Mouse (Mus musculus): ENCODE data around the gene Fam210b.

Fam210b gene

DNA sequence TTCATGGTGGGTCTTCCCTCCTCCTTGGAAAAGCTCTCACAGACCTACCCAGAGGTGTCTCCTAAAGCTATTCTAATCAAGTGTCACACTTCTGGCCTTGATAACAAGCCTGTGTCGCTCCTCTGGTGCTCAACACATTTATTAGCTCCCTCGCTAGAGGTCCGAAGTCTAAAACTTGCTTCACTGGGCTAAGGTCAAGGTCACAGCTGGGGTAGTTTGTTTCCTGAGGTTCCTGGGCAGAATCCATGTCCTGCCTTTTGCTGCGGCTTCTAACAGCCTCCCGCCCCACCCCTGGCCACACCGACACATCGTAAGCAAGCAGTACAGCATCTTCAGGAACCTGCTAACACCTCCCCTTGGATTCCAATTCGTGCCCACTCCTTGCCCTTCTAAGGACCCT lies 5.4 kb downstream of the Fam210b start:
- DNase-seq (ENCODE audit: low spot score): no peak

- DNase-seq (ENCODE audit: low spot score): no peak
Measured at GRCm38 (mm10) chr2:172353218-172353617, 7.9 kb downstream of the Fam210b start.

DNA sequence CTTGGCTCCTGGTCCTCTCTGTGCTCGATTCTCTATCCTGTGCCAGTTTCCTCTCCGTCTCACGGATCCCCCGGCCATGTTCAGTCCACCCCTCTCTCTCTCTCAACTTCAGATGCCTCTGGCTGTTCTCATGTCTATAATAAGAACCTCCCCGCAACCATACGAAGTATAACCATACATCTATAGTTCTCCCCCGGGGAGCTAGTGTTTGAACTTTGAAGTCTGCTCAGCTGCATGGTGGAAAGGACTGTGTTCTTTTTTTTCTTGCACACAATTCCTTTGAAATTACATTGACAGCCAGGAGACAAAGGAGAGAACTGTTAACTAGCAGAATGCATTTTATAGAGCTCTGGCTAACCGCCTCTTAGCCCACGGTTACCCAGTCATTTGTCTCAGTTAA lies 9.4 kb downstream of the Fam210b start:
- no peak for DNase-seq (ENCODE audit: low spot score)

GRCm38 (mm10) chr2:172355833-172356232 lies 10.5 kb downstream of the Fam210b start:
- DNase-seq (ENCODE audit: low spot score): no peak

DNA sequence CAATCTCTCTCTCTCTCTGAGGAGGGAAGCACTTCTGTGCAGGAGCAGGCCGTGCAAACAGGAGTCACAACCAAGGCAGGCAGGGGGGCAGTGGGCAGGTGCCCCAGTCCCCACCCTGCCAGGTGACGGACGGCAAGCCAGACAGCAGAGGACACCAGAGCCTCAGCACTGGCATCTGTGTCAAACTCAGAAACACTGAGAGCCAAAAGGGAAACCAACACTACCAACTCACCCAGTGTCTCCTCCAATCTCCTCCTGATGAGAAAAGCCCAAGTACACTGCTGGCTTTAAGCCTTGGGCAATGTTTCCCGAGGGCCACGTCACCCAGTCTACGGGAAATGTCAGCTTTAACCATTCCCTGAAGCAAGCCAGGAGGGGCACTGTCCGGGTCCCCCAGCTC lies 17.8 kb downstream of the Fam210b start:
- no peak for DNase-seq (ENCODE audit: low spot score)

DNA sequence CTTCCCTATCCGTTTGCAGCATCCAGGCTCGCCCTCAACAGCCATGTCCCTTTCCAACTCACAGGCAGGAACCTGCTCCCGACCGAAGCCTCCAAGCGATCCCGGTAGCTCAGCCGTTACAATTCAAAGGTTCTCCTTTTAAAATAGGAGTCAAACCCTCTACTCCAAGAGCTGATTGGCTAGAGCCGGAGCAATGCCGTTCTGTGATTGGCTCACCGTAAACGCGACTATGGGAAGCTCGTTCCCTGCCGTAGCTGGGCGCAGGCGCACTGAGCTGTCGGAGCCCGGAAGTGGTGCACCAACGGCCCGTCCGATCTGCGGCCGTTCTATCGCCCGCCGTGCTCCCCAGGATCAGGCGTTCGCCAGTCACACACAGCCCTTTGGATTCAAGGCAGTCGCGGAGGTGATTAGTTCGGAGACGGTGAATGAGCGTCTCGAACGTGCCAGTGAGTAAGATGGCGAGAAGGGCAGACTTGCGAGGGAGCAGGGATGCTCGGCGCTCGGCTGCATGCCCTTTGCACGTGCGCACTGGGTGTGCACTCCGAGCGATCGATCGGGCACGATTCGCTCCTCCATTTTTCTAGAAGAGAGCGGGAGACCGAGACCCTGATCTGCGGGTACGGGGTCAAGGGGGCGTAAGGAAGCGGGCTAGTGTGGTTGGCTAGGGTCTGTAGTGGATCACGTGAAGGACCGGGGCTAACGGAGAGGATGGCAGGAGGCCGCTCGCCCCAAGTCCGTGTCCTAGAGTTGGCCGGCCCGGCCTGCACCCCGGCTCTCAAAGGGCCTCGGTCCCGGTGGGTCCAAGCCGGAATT lies 25.3 kb downstream of the Fam210b start, which contains the start of the genes Aurka and Cstf1:
Gene Aurka (minus strand): TSS at position 125 of the 813 bp plus-strand sequence.
Gene Cstf1 (plus strand): TSS at position 271 of the 813 bp plus-strand sequence.
- peak; percentile 90 for DNase-seq (ENCODE audit: low spot score)

DNA sequence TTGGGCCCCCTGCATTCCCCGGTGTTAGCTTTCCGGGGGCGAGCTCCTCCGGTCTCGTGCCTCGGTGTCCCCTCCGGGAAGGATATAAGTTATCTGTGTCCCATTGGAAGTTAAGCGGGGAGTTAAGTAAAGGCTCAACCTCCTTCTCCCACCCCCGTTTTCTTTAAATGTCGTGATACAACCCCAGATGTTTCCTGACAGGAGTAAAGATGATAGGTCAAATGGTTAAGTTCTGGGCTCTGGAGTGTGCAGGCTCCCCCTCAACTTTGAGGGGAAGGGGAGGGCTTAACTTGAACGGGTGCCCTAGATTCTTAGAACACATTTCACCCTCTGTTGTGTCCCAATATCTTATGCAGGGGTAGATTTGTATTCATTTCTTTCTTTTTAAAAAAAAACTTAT lies 25.9 kb downstream of the Fam210b start:
- DNase-seq (ENCODE audit: low spot score): no peak

DNA sequence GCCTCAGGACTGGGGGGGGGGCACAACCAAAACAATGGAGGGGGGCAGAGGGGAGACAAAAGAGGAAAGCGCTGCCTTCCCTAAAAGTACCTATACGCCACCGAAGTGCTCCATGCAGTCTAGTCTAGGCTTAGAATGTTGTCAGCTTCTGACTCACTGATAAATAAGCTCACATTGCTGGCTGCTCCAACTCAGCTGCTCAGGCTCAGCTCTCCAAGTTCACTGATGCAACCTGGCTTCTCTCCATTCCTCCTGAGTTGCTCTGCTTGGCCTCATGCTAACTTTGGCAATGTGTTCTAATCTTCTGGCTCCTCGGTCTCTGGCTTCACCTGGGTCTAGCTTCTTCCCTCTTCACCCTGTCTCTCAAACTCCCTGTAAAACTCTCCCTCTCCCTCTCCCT lies 31.2 kb downstream of the Fam210b start:
- DNase-seq (ENCODE audit: low spot score): no peak

DNA sequence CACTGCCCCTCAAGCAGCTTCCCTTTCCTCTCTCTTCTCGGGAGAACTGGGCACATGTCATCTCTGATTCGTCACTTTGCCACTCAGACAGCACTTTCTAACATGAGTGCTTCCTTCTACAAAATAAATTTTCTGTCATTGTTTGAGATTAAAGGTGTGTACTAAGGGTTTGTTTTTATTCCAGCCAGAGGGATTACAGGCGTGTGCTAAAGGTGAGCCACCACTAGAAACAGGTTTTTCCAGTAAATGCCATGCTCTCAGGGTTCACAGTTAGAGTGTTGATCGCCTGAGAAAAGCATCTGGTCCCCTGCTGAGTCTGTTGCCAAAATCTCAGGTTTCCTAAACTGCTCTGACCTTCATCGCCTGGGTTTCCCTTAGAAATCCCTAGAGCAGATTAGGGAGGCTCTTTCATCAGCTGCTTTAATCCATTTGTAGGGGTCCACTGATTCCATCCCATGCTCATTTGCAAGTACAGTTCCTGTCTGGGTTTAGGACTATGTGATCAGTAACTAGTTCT lies 31.7 kb downstream of the Fam210b start:
- no peak for DNase-seq (ENCODE audit: low spot score)

DNA sequence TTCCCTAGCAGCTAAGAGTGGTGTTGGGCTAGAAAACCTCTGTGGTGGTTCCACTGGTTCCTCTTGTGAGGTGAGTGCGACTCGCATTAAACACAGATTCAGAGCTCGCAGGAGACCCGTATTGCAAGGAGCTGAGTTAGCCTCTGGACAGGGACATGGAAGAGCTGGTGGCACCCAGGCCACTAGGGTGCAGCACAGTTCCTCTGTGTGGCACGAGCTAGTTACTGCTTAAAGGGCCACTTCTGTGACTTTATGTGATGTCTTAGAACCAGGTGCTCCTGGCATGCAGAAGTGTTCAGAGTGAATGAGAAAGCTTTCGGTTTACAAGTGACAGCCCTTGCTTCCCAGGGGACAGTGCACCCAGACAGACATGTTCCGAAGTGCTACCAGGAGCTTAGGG lies 33.0 kb downstream of the Fam210b start:
- DNase-seq (ENCODE audit: low spot score): peak; percentile 49

GRCm38 (mm10) chr2:172380513-172380912 lies 35.1 kb downstream of the Fam210b start:
- no peak for DNase-seq (ENCODE audit: low spot score)

GRCm38 (mm10) chr2:172381341-172381740 lies 36.0 kb downstream of the Fam210b start:
- DNase-seq (ENCODE audit: low spot score): no peak

GRCm38 (mm10) chr2:172381898-172382297 lies 36.5 kb downstream of the Fam210b start:
- DNase-seq (ENCODE audit: low spot score): no peak

DNA sequence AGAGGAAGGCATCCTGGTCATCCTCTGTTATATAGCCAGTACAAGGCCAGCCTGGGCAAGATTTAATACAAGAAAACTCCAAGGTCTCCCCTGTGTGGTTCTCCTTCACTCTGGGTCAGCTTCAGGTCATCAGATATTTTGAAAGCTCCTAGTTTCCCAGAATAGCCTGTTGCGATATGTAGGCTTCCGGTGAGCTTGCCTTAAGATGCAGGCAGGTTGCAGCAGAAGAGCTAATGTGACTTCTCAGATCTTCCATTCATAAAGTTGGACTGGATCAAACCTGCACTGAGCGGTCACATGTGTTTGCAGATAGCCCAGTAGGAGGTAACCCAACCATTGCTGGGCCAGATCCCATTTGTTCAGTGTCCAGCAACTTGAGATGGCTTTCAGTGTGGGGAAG lies 39.4 kb downstream of the Fam210b start:
- DNase-seq (ENCODE audit: low spot score): no peak

GRCm38 (mm10) chr2:172390341-172390740 lies 45.0 kb downstream of the Fam210b start:
- no peak for DNase-seq (ENCODE audit: low spot score)

DNA sequence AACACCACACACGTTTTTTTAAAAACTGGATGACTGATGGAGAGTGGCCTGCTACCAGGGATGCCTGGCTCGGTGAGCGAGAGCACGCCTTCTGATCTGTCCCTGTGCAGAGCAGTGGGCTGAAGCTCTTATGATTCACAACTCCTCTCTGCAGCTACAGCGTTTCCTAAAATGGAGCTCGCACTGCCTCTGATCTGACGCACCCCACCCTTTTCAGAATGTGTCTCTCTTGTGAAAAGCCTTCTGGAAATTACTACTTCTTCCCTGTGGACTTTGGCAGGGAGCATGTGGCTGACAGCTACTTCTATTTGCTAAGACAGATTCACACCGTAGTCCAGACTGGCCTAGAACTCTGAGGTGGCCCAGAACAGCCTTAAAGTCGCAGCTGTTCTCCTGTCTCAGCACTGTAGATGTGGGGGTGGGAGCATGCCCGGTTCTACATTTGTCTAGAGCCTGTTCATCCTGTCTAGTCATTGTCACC lies 46.7 kb downstream of the Fam210b start:
- no peak for DNase-seq (ENCODE audit: low spot score)

DNA sequence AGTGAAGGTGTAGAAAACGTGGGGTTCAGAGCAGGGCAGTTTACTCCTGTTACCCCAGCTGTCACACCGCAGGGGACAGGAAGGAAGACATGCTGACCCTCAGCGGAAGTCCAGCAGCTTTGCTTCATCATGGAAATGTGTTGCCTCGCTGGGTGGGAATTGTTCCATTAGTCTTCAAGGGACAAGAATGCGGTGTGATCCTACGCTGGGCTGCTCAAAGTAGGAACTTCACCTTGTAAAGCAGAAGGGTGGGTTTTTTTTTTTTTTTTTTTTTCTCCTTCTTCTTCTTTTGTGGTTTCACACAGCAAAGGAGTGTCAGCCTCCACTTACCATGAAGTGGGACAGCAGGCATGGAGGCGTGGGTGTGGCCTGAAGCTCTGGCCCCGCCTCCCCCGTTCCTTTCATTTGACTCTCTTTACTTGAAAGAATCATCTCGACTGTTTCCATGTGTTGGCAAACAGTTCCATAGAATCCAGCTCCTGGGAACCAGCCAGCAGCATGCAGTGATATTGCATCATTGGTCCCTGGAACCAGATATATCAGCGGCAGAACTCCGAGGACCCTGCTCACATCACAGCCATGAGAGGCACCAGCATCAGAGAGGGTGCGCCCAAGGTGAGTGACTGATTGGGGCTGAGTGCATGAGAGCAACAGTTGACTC lies 48.2 kb downstream of the Fam210b start, which contains the start of gene Cass4:
Gene Cass4 (plus strand): TSS at position 404 of the 661 bp plus-strand sequence.
- no peak for DNase-seq (ENCODE audit: low spot score)

DNA sequence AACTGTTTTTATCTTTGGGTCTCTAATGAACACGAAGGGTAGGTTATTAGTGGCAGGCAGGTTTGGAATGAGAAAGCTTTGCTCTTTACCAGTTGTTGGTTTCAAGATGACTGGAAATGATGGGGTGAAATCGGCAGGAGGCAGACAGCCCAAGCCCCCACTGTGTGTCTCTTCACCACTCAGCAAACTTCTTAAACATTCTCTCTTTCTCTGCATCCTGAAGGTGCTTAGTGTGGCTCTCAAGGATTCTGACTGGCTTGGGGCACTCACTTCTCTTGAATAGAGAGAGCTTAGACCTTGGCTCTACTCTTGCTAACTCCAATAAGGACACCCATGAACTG lies 48.7 kb downstream of the Fam210b start:
- DNase-seq (ENCODE audit: low spot score): no peak

DNA sequence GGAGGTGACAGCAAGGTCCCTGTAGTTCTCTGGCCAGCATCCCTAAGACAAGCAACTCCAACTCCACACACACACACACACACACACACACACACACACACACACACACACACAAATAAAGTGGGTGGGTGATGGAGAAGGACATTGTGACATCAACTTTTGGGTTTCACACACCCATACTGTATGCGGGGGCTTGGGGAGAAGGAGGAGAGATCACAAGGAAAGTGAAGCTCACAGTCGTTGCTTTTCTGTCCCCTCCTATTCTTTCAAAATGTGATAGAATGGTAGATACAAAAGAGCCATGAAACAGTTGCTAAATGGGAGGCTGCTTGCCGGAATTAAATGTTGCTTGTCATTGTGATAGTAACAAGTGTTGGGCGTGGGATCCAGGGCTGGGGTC lies 49.3 kb downstream of the Fam210b start:
- DNase-seq (ENCODE audit: low spot score): no peak

GRCm38 (mm10) chr2:172395961-172396360 lies 50.6 kb downstream of the Fam210b start:
- DNase-seq (ENCODE audit: low spot score): no peak

DNA sequence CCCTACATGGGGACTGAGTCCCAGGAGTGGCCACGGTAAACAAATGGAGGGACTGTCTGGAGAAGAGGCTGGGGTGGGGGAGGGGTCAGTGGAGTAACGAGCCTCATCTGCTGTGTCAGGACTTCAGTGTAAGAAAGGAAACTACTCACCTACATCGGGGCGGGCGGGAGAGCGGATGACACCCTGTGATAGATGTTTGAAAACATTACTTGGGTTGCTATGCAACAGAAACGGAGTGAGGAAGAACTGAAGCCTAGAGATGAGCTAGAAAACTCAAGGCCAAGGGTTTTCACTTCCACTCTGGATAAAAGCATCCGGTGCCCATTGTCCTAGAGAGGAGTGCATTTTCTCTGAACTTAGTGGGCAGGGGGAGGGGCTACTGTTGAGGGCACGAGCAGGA lies 54.5 kb downstream of the Fam210b start:
- DNase-seq (ENCODE audit: low spot score): no peak

DNA sequence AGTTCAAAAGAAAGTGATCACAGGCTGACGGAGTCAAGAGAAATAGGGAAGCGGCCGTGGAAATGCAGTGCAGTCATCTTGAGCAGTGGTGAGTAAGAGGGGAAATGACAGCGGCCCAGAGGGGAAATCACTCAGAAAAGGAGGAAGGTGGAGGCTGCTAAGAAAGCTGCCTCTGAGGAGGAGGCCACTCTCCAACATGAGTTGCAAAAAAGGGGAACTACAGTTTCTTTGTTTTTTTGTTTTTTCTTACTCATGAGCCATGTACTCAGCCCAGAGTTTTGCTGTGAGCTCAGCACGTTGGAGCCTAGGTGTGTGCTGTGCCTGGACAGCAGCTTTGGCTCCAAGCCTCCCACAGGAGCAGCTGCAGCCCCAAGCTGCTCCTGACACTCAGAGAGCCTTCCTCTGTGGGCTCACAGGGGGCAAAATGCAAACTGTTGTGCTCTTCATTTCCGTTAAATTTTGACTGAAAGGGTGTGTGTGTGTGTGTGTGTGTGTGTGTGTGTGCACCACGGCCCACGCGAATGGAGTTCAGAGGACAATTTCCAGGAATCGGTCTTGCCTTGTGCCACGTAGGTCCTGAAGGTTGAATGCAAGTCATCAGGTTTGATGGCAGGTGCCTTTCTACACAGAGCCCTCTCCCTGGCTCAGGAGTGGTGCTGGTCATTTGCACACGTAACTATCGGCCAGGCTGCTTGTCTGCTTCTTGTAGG lies 55.9 kb downstream of the Fam210b start:
- DNase-seq (ENCODE audit: low spot score): no peak

Measured in urinary bladder, postnatal 25 days (tissue).